Comparison of ENCODE assay signal across 16 mouse cellular contexts in genomic region chr19:22758496-22758895, GRCm38 (mm10).
"Had no signal": no experiment of that assay in that cellular context is flagged by ENCODE, and none has a peak within 500 bp of the region (broad histone marks: within the 10 kb centered on the region; RNA-seq: fewer than 3 reads in every experiment).

No protein-coding gene starts in this region.

- H3K4me1 ChIP-seq: megakaryocyte, embryonic 14.5 days; neural tube, embryonic 12.5 days; stomach, embryonic 15.5 days had no signal

- ATAC-seq: midbrain, embryonic 13.5 days; midbrain, embryonic 15.5 days had no signal

- H3K27me3 ChIP-seq: megakaryocyte, embryonic 14.5 days; midbrain, embryonic 13.5 days; midbrain, embryonic 15.5 days; neural tube, embryonic 12.5 days; stomach, embryonic 15.5 days had no signal

- H3K4me3 ChIP-seq: megakaryocyte, embryonic 14.5 days; midbrain, embryonic 13.5 days; midbrain, embryonic 15.5 days; neural tube, embryonic 12.5 days; stomach, embryonic 15.5 days had no signal

- H3K27ac ChIP-seq: macrophage; midbrain, embryonic 13.5 days; midbrain, embryonic 15.5 days; neural tube, embryonic 12.5 days; stomach, embryonic 15.5 days; stomach, postnatal 0 days had no signal

- DNase-seq: lung, adult 18-20 months; lung, embryonic 14.5 days; lung, postnatal 14 days; lung, postnatal 36 days; right cerebral cortex, postnatal 14 days; right cerebral cortex, postnatal 4 days; thymus, adult 2 months; thymus, postnatal 25 days; thymus, postnatal 4 days had no signal
